Mouse (Mus musculus) embryonic stem cell, embryonic (primary cell): ENCODE data around the gene Mymx.
"Not testable (repeated sequence)": the region's sequence is repeated elsewhere in the genome, so short reads cannot be mapped to it uniquely, and the experiment has no call there.

Experiments
- CTCF ChIA-PET, 4 experiments: fragments of 300-600 bp in 2 of 4; fragments of 350-600 bp in 2 of 4; sonication (Branson Sonifier 250); formaldehyde crosslinking; loops; one replicate each; lab custom pipeline; 2022; ENCODE audit warnings: inconsistent platforms in 2 of 4; lab: Charles Lee
- POLR2A ChIA-PET, 4 experiments: fragments of 300-600 bp in 2 of 4; fragments of 350-600 bp in 2 of 4; sonication (Branson Sonifier 250); formaldehyde crosslinking; loops; one replicate each; lab custom pipeline; 2022; ENCODE audit warnings: antibody characterized with exemption in 4 of 4, inconsistent platforms in 1 of 4; lab: Charles Lee

Mymx gene

GRCm38 (mm10) chr17:45601877-45602304 lies at the start of gene Mymx:
Gene Mymx, minus strand, starts transcription at chr17:45602102.
- ChIA-PET POLR2A (interaction anchor here (0.5 to 18.1 kb wide), 61 partner anchors 8 to 1255 kb away, joined by 3 to 578 read pairs (median 5); partner anchors contain the start of genes Hsp90ab1 (in 4 of the 4), Aars2 (in 2 of the 4), Cdc5l (in 2 of the 4) and Mrpl14 (in 2 of the 4)), CTCF (interaction anchor here (0.6 to 3.8 kb wide), 27 partner anchors 8 to 1514 kb away, joined by 3 to 35 read pairs (median 5); partner anchors contain the start of gene Aars2 (in 1 of the 4))

GRCm38 (mm10) chr17:45644185-45644584 lies 42.3 kb upstream of the Mymx start:
- CTCF ChIA-PET = interaction anchor here in 3 of 4 experiments (0.6 to 4.0 kb wide), 6 partner anchors 11 to 183 kb away, joined by 3 to 75 read pairs (median 22); no protein-coding TSS in a partner anchor
- POLR2A ChIA-PET = interaction anchor here in 2 of 4 experiments (1.0 to 2.9 kb wide), 5 partner anchors 12 to 70 kb away, joined by 4 to 26 read pairs (median 14); partner anchors contain the start of gene Hsp90ab1 (in 1 of the 2)

DNA sequence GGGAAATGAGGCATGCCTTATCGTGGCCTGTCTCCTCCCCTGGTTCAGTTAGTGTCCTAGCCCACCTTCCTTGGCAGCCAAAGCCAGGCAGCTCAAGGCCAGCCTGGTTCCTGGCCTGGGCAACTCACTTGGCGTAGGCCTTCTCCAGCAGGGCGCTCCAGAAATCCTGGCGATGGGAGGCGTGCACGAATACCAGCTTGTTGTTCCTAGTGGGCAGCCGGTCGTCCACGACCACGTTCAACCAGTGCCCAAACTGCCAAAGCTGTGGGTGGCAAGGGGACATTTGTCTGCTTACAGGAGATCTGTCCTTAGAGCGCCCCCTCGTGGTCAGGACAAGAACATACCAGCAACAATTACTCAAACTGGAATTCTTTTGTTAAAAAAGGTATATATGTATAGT lies 40.8 kb upstream of the Mymx start:
- POLR2A ChIA-PET = interaction anchor here (0.5 to 2.9 kb wide), 43 partner anchors 8 to 167 kb away, joined by 3 to 26 read pairs (median 4); partner anchors contain the start of genes Hsp90ab1 (in 2 of the 4), Aars2 (in 1 of the 4), Nfkbie (in 1 of the 4) and Slc35b2 (in 1 of the 4)
- CTCF ChIA-PET = interaction anchor here (0.5 to 4.0 kb wide), 83 partner anchors 8 to 1276 kb away, joined by 3 to 75 read pairs (median 4); partner anchors contain the start of genes Slc35b2 (in 2 of the 4), Aars2 (in 1 of the 4), Capn11 (in 1 of the 4) and Mrpl14 (in 1 of the 4)

DNA sequence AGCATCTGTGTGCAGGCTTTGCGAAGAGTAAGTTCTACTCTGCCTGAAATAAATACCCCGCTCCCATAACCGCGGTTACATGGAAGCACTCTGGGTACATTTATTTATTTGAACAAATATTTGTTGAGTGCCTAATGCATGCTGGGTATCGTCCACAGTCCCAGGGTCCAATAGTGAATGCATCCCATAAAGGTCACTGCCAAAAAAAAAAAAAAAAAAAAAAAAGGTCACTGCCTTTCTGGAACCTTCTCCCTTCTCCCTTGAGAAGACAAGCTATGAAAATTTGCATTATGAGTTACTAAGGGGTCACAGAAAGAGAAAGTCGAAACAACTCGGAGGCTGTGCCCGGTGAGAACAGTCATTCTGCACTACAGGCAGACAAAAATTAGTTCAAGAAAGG lies 40.1 kb upstream of the Mymx start:
- CTCF ChIA-PET = interaction anchor here (0.5 to 4.0 kb wide), 80 partner anchors 9 to 1277 kb away, joined by 3 to 75 read pairs (median 5); partner anchors contain the start of genes Slc35b2 (in 2 of the 4), Aars2 (in 1 of the 4), Capn11 (in 1 of the 4) and Mrpl14 (in 1 of the 4)
- POLR2A ChIA-PET = interaction anchor here (0.5 to 2.9 kb wide), 42 partner anchors 8 to 971 kb away, joined by 3 to 26 read pairs (median 4); partner anchors contain the start of genes Hsp90ab1 (in 2 of the 4), Aars2 (in 1 of the 4), Nfkbie (in 1 of the 4) and Slc35b2 (in 1 of the 4)

DNA sequence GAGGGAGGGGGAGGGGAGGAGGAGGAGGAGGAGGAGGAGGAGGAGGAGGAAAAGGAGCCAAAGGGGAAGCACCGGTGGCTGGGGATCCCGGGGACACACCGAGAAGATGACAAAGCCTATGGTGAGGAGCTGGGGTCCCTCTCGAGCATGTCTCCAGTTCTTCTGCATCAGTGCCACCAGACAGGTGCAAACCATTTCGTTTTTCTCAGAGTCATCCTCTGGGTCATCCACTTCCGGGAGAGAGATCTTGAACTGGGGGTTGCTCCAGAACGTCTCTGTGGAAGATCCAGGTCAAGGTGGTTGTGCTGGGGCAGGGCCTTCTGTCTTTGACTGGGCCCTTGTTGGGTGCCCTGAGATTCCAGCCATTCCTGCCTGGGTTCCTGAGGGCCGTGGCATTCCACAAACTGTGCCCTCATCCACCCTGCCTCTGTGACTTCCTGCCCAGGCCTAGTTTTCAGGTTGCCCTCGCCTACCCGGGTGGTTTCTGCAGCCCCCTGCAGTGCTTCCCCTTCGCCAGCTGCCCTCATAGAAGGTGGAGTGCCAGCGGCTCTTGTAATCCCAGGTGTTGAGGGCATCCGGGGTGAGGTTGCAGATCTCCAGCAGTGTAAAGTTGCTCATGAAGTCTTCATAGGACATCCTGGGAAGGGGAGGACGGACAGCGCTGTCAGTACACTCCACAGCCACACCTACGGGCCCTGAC lies 36.8 kb upstream of the Mymx start:
- CTCF ChIA-PET = interaction anchor here in 2 of 4 experiments (1.0 kb wide), 3 partner anchors 12 to 25 kb away, joined by 4 read pairs; no protein-coding TSS in a partner anchor
- POLR2A ChIA-PET = interaction anchor here in 1 of 4 experiments (0.6 kb wide), 1 partner anchor 33 kb away, joined by 7 read pairs; no protein-coding TSS in a partner anchor

GRCm38 (mm10) chr17:45634033-45634432 lies 32.1 kb upstream of the Mymx start:
- ChIA-PET CTCF (interaction anchor here in 1 of 4 experiments (0.7 kb wide), 1 partner anchor 38 kb away, joined by 4 read pairs; no protein-coding TSS in a partner anchor), POLR2A (no interaction called here)

DNA sequence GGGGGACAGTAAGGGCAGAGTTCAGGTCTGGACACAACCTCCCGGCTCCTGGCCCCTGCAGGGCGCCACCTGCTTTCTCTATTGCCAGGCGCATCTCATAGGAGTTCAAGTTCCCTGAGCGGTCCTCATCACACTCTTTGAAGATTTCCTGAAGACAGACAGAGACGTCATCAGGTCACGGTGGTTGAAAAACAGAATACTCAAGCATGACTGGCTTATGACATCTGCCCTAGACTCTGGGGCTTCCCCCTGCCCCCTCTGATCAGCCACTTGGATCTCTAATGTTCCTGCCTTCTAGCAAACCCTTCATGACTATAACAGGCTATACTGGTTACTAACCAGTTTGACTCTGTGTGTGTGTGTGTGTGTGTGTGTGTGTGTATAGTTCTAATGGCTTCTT lies 30.0 kb upstream of the Mymx start:
- ChIA-PET POLR2A (interaction anchor here in 3 of 4 experiments (0.6 to 26.8 kb wide), 16 partner anchors 10 to 443 kb away, joined by 3 to 578 read pairs (median 5); partner anchors contain the start of genes Hsp90ab1 (in 3 of the 3), Mymx (in 2 of the 3) and Slc29a1 (in 2 of the 3)), CTCF (interaction anchor here in 3 of 4 experiments (0.6 to 3.0 kb wide), 13 partner anchors 10 to 83 kb away, joined by 3 to 12 read pairs (median 4); partner anchors contain the start of genes Capn11 (in 1 of the 3) and Tmem151b (in 1 of the 3))

- POLR2A ChIA-PET = interaction anchor here in 3 of 4 experiments (0.5 to 26.8 kb wide), 24 partner anchors 11 to 239 kb away, joined by 3 to 578 read pairs (median 9); partner anchors contain the start of genes Hsp90ab1 (in 2 of the 3), Mymx (in 2 of the 3), Slc29a1 (in 2 of the 3) and Aars2 (in 1 of the 3)
- CTCF ChIA-PET = interaction anchor here (0.6 to 7.5 kb wide), 14 partner anchors 12 to 256 kb away, joined by 3 to 209 read pairs (median 4); partner anchors contain the start of genes Slc35b2 (in 1 of the 4) and Tmem151b (in 1 of the 4)
Measured at GRCm38 (mm10) chr17:45630992-45631391, 29.1 kb upstream of the Mymx start.

GRCm38 (mm10) chr17:45629861-45630694 lies 28.2 kb upstream of the Mymx start:
- ChIA-PET CTCF (interaction anchor here (0.5 to 7.5 kb wide), 85 partner anchors 10 to 429 kb away, joined by 3 to 209 read pairs (median 5); partner anchors contain the start of genes Mymx (in 3 of the 4), Aars2 (in 2 of the 4), Slc35b2 (in 2 of the 4) and Capn11 (in 1 of the 4)), POLR2A (interaction anchor here (0.6 to 26.8 kb wide), 62 partner anchors 8 to 698 kb away, joined by 3 to 578 read pairs (median 5); partner anchors contain the start of genes Mymx (in 4 of the 4), Hsp90ab1 (in 3 of the 4), Slc29a1 (in 2 of the 4) and Abcc10 (in 1 of the 4))

DNA sequence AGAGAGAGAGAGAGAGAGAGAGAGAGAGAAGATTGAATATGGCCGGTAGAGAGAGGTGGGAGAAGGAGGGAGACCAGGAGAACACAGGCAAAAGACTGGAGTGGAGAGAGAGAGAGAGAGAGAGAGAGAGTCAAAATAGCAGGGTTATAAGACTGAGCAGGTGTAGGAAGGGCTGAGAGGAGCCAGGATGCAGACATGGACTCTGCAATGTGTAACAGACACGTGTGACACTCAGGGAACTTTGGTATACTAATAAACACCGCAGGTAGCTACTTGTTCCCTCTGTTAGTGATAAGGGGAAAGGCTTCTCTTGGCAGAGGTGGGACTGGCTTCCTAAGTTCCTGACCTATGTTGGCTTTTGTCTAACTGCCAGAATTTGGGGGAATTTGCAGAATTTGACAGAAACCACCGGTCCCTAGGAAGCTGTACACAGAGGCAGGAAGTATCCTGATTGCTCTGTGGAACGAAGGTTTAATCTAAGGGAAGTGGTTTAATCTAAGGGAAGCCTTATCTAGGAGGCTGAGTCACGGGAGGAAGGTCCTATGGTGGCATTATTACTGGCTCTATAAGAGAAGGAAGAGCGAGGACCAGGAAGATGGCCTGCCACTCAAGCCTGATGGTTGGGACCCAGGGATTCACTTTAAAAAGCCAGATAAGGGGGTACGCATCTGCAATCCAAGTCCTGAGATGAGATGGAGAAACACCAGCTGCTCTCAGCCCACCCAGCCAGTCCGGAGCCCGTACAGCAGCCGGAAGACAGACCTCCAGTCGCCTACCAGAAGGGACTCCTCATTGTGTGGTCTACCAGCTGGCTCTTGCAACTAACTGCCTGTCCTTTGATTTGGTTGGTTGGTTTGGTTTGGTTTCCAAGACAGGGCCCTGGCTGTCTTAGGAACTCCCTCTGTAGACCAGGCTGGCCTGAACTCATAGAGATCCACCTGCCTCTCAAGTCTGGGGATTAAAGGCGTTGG lies 27.3 kb upstream of the Mymx start:
- CTCF ChIA-PET = interaction anchor here (0.5 to 7.5 kb wide), 82 partner anchors 9 to 166 kb away, joined by 3 to 209 read pairs (median 5); partner anchors contain the start of genes Mymx (in 3 of the 4), Aars2 (in 2 of the 4), Slc35b2 (in 2 of the 4) and Hsp90ab1 (in 1 of the 4)
- POLR2A ChIA-PET = interaction anchor here (0.5 to 26.8 kb wide), 63 partner anchors 7 to 699 kb away, joined by 3 to 578 read pairs (median 6); partner anchors contain the start of genes Mymx (in 4 of the 4), Hsp90ab1 (in 3 of the 4), Slc29a1 (in 2 of the 4) and Abcc10 (in 1 of the 4)

GRCm38 (mm10) chr17:45628160-45628559 lies 26.3 kb upstream of the Mymx start:
- POLR2A ChIA-PET = interaction anchor here in 3 of 4 experiments (0.5 to 26.8 kb wide), 29 partner anchors 8 to 1168 kb away, joined by 3 to 578 read pairs (median 9); partner anchors contain the start of genes Mymx (in 3 of the 3), Hsp90ab1 (in 2 of the 3), Slc29a1 (in 2 of the 3) and Abcc10 (in 1 of the 3)
- CTCF ChIA-PET = interaction anchor here (0.5 to 7.5 kb wide), 16 partner anchors 10 to 112 kb away, joined by 3 to 209 read pairs (median 7); partner anchors contain the start of genes Slc29a1 (in 2 of the 4) and Mymx (in 1 of the 4)

GRCm38 (mm10) chr17:45626577-45627134 lies 24.8 kb upstream of the Mymx start:
- ChIA-PET CTCF (interaction anchor here (0.6 to 7.5 kb wide), 63 partner anchors 8 to 298 kb away, joined by 3 to 209 read pairs (median 4); partner anchors contain the start of genes Mymx (in 2 of the 4), Slc29a1 (in 2 of the 4), Hsp90ab1 (in 1 of the 4) and Nfkbie (in 1 of the 4)), POLR2A (interaction anchor here (0.6 to 26.8 kb wide), 41 partner anchors 9 to 1134 kb away, joined by 3 to 578 read pairs (median 5); partner anchors contain the start of genes Hsp90ab1 (in 4 of the 4), Mymx (in 3 of the 4) and Slc29a1 (in 2 of the 4))

DNA sequence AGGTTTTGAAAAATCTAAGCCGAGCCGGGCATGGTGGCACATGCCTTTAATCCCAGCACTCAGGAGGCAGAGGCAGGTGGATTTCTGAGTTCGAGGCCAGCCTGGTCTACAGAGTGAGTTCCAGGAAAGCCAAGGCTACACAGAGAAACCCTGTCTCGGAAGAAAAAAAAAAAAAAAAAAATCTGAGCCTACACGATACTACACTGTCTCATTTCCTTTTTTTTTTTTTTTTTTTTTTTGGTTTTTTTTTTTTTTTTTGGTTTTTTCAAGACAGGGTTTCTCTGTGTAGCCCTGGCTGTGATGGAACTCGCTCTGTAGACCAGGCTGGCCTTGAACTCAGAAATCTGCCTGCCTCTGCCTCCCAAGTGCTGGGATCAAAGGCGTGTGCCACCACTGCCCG lies 21.5 kb upstream of the Mymx start:
- POLR2A ChIA-PET = interaction anchor here in 2 of 4 experiments (1.3 to 26.8 kb wide), 5 partner anchors 12 to 53 kb away, joined by 4 to 578 read pairs (median 120); partner anchors contain the start of genes Mymx (in 2 of the 2), Hsp90ab1 (in 1 of the 2) and Slc29a1 (in 1 of the 2)
- CTCF ChIA-PET = not testable (repeated sequence)
